Mouse (Mus musculus): Measurements from ENCODE around the gene Crat.

Crat gene

DNA sequence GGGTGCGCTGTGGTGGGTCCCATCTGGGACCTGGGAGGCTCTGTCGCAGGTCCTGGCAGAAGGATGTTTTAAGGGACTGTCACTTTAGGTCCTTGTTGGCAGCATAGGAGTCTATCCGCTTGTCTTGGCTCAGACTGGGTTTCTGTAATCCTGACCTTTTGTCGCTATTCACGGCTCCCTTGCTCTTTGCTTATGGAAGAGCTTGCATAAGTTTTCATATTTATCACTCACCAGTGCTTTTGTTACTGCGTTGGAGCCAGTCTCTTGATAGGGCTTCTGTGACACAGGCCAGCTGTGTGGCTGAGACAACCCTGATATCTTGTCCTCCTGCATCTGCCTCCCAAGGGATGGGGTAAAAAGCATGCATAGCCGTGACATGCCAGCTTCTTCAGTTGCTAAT is 36.3 kb downstream of the Crat start:
- DNase-seq (ENCODE audit: extremely low read depth, low read depth, low spot score): no peak

DNA sequence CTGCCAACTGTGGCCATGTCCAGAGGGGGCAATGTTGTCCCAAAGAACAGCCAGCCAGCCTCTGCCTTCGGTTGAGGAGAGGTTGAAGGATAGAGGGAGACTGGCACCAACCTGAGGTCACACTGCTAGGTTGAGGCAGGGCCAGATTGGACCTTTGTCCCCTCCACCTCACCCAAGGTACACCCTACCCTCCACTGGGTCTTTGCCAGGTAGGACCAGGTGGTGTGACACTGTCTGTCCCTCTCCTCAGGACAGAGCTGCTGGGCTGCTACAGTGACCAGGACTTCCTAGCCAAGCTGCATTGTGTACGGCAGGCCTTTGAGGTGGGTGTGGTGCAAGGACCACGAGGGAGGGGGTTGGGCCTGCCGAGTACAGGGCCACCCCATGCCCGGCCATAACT is 37.9 kb downstream of the Crat start:
- no peak for DNase-seq (ENCODE audit: extremely low read depth, low read depth, low spot score)

DNA sequence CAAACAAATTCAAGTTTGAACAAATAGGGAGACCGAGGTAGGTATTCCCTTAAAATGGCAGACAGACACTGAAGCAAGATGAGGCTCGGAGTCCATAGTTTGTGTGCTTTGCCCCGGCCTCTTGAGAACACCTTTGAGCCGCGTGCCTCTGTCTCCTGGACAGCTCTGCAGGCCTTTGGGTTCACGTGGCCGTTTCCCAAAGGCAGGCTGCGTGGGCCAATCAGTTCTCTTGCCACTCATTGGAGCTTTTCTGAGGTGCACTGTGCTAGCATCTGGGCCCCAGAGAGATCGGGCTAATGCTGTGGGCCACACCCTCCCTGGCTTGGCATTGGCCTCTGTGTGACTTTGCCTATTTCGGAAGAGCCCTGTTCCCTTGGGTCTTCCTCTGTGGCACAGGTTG is 39.7 kb downstream of the Crat start:
- no peak for DNase-seq (ENCODE audit: extremely low read depth, low read depth, low spot score)

DNA sequence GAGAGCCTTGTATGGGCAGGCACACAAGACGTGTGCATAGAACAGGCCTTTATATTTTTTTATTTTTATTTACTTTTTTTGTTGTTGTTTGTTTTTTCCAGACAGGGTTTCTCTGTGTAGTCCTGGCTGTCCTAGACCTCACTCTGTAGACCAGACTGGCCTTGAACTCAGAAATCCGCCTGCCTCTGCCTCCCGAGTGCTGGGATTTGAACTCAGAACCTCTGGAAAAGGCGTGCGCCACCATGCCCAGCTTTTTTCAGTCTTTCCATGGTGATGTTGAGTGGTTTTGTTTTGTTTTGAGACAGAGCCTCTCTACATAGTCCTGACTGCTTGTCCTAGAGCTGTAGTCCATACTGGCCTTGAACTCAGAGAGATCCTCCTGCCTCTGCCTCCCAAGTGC is 42.9 kb downstream of the Crat start:
- DNase-seq (ENCODE audit: extremely low read depth, low read depth, low spot score): no peak

DNA sequence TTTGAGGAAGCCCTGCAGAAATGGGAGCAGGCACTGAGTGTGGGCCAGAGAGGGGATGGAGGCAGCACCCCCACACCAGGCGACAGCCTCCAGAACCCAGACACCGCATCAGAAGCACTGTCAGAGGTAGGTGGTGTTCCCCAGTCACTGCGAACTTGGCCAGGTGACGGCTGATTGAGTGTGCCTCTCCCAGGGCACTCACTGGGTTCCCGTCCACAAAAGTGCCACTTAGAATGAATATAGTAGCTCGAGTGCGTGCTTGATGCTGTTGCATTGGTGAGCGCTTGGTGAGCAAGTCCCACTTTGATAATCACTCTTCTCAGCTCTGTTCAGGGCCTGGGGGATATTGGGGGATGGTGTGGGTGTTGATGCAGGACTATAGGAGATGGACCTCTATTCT is 44.1 kb downstream of the Crat start:
- no peak for DNase-seq (ENCODE audit: extremely low read depth, low read depth, low spot score)

DNA sequence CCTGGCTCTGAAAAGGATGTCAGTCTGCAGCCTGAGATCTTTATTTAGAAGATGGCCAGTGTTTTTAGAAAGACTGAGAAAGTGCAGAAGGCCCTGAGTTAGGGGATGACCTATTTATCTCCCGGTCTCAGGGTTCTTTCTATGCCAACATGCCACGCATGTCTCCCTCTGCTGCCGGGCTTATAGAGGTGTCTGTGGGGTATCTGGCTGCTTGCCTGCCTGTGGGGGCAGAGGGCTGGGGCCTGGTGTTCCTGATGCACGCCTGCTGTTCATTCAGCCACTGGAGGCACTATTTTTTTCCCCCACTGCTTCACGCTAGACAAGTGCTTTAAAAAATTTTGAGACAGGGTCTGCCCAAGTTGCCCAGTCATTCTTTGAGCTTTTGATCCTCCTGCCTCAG is 49.4 kb downstream of the Crat start:
- DNase-seq (ENCODE audit: extremely low read depth, low read depth, low spot score): no peak

DNA sequence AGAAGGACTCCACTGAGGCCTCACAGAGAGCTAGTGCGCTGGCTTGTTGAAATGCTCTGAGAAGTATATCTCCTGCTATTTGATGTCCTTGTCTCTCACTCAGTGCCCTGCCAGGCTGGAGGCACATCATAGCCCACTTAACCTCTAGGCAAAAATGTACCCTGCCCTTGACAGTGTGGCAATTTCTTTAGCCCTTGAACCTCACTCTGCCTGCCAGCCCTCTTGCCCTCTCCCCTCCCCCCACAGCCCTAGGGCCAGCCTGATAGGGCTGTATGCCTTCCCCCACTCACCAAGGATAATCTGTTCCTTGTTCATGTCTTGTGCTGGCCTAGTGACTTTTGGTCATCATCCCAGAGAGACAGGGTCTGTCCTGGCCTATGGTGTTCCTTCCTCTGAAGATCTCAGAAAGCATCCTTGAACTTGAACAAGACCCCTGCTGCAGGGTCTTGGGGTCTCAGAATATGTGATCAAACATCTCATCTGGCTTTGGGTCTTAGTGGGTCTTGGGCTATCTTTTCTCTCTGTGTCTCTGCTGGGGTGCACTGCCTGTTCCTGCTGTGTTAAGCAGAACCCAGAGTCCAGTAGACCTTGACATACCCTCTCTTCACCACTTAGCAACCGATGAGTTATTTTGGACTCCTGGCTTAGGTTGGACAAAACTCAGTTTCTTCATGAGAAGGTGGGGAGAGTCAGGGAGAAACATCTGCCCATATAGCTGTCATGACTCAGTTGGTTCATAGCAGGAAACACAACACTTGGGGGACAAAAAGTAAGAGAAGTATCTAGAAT is 50.1 kb downstream of the Crat start:
- no peak for DNase-seq (ENCODE audit: extremely low read depth, low read depth, low spot score)

DNA sequence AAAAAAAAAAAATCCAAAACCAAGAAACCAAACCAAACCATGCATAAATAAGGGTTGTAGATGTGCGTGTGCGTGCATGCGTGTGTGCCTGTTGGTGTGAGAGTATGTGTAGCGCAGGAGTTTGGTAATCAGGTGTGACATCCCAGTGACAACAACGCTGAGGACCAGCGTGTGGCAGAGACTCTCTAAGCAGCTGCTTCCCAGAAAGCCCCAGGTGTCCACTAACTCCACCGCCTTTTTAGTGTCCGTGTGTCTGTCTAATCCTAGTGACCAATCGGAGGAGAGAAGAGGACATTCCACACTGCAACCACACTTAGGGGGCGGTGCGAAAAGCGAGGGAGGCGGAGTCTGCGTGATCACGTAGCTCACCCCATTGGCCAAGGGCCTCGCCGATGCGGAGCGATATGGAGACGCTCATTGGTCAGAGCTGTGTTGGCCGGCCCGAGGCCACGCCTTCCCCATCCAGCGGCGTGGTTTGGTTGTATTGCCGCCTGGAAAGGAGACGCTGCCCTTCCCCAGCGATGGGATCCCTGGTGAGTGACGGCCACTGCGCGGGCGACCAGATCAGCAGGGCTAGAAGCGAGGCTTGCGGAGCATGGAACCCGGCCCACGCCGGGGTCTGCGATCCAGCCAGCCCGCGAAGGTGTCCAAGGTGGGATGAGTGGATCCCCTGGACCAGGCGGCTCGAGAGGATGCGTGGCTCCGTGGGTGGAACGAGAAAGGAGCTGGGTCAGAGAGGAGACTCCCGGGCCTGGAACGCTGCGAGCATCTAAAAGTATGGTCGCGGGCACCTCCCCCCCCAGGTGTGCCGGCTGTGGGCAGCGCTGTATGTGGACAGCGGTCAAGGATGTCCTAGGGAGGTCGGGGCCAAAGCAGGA is 51.6 kb downstream of the Crat start, which contains the start of gene Miga2:
Miga2 (plus strand) TSS at position 461 of the 878 bp plus-strand sequence.
- peak; percentile 89 for DNase-seq (ENCODE audit: extremely low read depth, low read depth, low spot score)

DNA sequence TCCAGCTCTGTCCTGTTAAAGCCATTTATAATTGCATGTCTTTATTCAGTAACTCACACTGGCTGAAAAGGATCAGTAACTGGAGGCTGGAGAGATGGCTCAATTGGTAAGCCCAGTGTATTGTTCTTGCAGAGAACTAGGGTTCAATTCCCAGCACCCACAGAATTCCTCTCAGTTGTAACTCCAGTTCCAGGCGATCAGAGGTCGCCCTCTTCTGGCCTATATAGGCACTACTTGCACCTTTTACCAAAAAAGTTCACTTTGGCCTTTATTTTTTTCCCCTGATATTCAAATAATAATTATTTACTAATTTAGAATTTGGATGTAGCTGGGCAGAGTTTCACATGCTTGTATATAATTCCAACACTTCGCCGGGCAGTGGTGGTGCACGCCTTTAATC is 52.7 kb downstream of the Crat start:
- DNase-seq (ENCODE audit: extremely low read depth, low read depth, low spot score): no peak

DNA sequence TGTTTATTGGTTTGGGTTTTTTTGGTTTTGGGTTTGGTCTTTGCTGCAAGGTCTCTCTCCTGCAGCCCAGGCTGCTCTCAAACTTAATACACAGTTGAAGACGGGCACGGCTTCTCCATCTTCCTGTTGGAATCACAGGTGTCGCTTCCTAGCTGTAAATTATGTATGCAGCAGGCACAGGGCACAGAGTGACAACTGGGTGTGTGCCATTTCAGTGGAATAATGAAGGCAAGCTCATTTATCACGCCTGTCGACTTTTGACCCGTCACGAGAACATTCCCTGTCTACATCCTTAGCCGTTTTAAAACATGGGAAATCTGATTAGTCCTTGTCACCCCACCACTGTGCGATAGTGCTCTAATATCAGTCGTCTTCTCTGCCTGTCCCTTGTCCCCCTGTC is 55.0 kb downstream of the Crat start:
- DNase-seq (ENCODE audit: extremely low read depth, low read depth, low spot score): no peak

DNA sequence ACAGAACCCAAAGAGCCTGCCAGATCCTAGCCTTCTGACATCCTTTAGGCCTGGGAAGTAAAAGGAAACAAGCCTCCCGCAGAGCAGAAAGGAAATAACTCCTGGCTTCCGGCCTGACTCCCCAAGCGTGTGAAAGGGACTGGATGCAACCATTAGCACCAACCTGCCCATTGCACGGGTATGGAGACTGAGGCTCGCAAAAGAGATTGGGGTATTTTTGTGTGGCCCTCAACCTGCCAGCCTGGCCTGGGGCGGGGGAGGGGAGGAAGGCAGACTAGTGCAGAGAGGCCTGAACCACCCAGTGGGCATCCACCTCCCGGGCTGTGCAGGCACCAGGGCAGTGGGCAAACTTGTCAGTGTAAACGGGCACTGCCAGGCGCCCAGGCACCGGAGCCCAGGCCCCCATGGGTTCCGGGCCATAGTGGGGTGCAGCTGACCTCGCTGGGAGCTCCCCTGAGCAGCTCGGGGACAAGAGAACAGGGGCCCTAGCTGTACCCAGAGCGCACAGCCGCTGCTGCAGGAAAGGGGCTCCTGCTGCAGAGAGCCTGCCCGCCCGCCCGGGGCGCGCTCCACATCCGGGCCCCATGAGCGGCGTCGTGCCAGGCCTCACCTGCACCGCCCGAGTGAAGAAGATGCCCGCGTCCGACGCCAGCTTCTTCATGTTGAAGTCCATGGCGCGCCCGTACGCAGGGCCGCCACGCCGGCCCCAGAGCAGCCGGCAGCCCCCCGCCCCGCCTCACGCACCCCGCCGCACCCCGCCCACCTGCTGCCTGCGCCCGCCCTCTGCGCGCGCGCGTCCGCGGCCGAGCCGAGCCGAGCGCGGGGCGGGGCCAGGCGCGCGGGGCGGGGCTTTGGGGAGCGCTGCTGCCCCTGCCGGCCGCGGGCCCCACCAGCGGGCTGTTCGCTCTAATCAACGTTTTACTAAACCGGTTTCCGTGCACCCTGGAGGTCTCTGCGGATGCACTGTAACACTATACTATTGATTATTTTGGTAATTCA is 56.8 kb downstream of the Crat start, which contains the start of gene Sh3glb2:
Sh3glb2 (minus strand) TSS at position 805 of the 999 bp plus-strand sequence.
- DNase-seq (ENCODE audit: extremely low read depth, low read depth, low spot score): no peak

DNA sequence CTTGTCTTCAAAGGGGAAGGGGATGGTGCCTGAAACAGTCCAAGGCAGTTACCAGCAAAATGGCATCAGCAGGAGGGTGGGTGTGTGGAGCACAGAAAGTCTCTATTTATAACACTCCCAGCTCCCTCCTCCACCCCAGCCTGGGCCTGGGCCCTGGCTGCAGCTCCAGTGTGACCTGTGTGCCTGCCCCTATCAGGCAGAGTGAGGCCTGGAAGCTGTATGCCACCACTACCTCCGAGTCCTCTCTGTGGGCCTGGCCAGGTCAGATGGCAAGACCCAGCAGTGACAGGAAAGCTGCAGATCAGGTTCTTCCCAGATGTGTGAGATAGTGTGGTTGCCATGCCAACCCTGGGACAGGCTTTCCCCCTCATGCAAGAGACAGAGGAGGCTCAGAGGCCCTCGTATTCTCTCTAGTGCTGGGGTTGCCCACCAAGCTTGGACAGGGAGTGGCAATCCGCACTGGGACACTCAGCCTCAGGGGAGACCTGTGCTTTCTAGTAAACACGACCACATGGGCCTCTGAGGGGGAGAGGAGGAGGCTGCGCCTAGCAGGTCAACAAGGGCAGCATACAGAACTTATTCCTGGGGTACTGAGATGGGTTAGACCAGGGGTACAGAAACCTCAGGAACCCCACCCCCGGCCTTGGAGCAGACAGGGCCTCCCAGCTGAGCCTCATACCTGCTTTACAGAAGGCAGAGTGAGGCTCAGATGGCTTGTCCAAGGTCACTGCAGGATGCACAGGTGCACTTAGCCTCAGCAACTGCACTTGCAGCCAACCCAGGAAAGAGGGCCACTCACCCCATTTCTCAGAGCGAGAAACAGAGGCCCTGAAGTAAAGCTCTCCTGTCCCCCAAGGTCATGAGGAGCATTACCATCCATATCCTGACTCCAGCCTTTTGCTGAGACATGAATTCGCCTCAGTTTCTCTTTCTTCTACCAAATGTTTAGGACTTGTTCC is 57.8 kb downstream of the Crat start:
- DNase-seq (ENCODE audit: extremely low read depth, low read depth, low spot score): no peak

DNA sequence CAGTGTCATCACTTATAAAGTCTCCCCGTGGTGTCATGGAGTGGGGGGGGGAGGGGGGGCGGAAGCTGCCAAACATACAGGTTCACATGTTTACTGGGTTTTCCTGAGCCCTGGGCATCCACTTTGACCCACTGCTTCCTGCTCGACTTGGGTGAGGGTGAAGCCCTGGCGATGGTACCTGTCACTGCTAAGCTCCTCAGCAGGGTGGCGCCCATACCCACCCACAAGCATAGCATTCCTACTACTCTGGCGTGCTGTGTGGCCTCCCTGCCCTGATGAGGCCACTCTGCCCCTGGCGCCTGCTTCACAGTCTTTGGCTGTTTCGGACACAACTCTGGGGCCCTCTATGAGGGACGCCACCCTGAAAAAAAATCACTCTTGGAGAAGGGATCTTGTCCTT is 58.7 kb downstream of the Crat start:
- no peak for DNase-seq (ENCODE audit: extremely low read depth, low read depth, low spot score)

DNA sequence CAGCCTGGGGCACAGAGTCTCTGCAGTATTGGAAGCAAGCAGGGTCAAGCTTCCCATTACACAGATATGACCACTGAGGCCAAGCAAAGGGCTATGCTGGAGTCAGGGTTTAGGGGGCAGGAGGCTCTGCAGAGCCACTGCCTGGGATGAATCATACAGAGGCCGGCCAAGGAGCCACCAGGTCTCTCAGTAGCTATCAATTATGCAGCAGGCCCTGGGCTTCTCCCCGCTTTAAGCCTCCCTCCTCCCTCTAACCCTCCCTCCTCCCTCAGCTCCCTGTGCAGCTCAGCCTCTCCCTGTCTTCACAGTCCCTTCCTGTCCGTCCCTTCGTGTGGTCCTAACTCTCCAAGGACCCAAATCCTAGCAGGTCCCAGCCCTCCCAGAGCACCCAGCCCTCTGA is 59.3 kb downstream of the Crat start:
- no peak for DNase-seq (ENCODE audit: extremely low read depth, low read depth, low spot score)

DNA sequence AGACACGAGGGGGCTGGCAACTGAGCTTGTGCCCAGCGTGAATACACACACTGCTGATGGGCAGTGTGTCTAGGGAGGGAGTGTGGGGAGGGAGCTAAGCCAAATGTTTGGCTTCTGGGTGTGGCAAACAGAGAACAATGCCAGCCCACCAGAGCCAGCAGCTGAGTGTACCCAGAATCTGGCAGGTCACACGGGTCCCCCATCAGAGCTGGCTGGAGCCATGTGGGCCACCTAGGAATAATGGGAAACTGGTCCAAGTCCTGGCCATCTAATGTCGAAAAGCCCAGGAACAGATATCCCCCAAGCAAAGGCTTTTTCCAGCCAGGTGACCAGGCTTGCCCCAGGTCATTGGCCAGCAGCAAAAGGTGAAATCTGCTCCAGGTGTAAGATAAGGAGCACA is 59.8 kb downstream of the Crat start:
- no peak for DNase-seq (ENCODE audit: extremely low read depth, low read depth, low spot score)

DNA sequence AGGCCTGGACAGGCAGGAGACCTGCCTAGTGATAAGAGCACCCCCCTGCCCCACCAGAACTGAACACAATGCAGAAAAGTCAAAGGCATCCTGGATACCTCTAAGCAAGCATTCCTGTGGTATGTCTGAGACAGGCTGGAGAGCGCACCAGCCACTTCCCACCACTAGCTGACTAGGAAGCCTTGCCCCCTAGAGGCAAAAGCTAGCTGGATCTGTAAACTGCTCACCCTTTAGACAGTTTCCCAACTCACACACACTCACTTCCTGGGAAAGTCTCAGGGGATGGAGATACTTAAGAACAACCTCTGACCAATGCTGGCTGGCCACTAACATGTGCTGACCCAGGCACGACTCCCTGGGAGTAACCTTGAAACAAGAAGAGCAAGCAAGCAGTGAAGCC is 64.5 kb downstream of the Crat start:
- DNase-seq (ENCODE audit: extremely low read depth, low read depth, low spot score): no peak
